Mouse (Mus musculus) spleen, postnatal 4 days (tissue): Measurements from ENCODE around the gene Zfp715.

ENCODE experiments used
- DNase-seq, 2 experiments: peaks; one replicate each; pipeline ENCODE4 v3.0.0; 2022; ENCODE audit warnings: low spot score in 2 of 2

The Zfp715 gene

GRCm38 (mm10) chr7:43313013-43313428, at the start of gene Zfp715:
Zfp715 (minus strand) TSS chr7:43313294.
- peak; percentile 86 to 89 for DNase-seq

GRCm38 (mm10) chr7:43362021-43362420, 48.9 kb upstream of the Zfp715 start:
- no peak for DNase-seq

- no peak for DNase-seq
Observed at GRCm38 (mm10) chr7:43361442-43361841, 48.3 kb upstream of the Zfp715 start.

- no peak for DNase-seq
Observed at GRCm38 (mm10) chr7:43358556-43358955, 45.5 kb upstream of the Zfp715 start.

GRCm38 (mm10) chr7:43354893-43355835, 42.1 kb upstream of the Zfp715 start:
- no peak for DNase-seq

- no peak for DNase-seq
Observed at GRCm38 (mm10) chr7:43353758-43354157, 40.7 kb upstream of the Zfp715 start.

- no peak for DNase-seq
Observed at GRCm38 (mm10) chr7:43353118-43353517, 40.0 kb upstream of the Zfp715 start.

GRCm38 (mm10) chr7:43351154-43351553, 38.1 kb upstream of the Zfp715 start, which contains the start of gene Siglecf:
Siglecf (plus strand) TSS chr7:43351341.
- no peak for DNase-seq

- DNase-seq: peak in 1 of 2 experiments; percentile 23
Observed at GRCm38 (mm10) chr7:43349623-43350022, 36.5 kb upstream of the Zfp715 start.

- DNase-seq: no peak
Observed at GRCm38 (mm10) chr7:43346571-43346970, 33.5 kb upstream of the Zfp715 start.

- DNase-seq: no peak
Observed at GRCm38 (mm10) chr7:43346148-43346547, 33.1 kb upstream of the Zfp715 start.

- DNase-seq: no peak
Observed at GRCm38 (mm10) chr7:43344491-43344890, 31.4 kb upstream of the Zfp715 start.

GRCm38 (mm10) chr7:43344020-43344419, 30.9 kb upstream of the Zfp715 start:
- DNase-seq: no peak

- DNase-seq: no peak
Observed at GRCm38 (mm10) chr7:43343191-43343590, 30.1 kb upstream of the Zfp715 start.

- no peak for DNase-seq
Observed at GRCm38 (mm10) chr7:43340771-43341170, 27.7 kb upstream of the Zfp715 start.

- no peak for DNase-seq
Observed at GRCm38 (mm10) chr7:43333899-43334298, 20.8 kb upstream of the Zfp715 start.

- DNase-seq: no peak
Observed at GRCm38 (mm10) chr7:43333203-43333602, 20.1 kb upstream of the Zfp715 start.

GRCm38 (mm10) chr7:43328101-43328500, 15.0 kb upstream of the Zfp715 start:
- DNase-seq: no peak

GRCm38 (mm10) chr7:43326223-43326780, 13.2 kb upstream of the Zfp715 start:
- no peak for DNase-seq

GRCm38 (mm10) chr7:43312386-43313012, 595 bp downstream of the Zfp715 start:
- DNase-seq: no peak

- DNase-seq: no peak
Observed at GRCm38 (mm10) chr7:43311632-43312031, 1.5 kb downstream of the Zfp715 start.

GRCm38 (mm10) chr7:43309069-43309468, 4.0 kb downstream of the Zfp715 start:
- DNase-seq: no peak
